Mouse (Mus musculus) ZHBTc4 (cell line): Measurements from ENCODE around the gene Hist1h2be.
"Not testable (repeated sequence)": the region's sequence is repeated elsewhere in the genome, so short reads cannot be mapped to it uniquely, and the experiment has no call there.

ENCODE experiments used
- DNase-seq: peaks from one replicate; pipeline ENCODE4 v3.0.0-alpha.2; 2011; ENCODE audit warnings: low read depth, low spot score

Gene Hist1h2be

GRCm38 (mm10) chr13:23573034-23573897 is 47.7 kb downstream of the Hist1h2be start:
- peak; percentile 43 for DNase-seq

- peak; percentile 56 for DNase-seq
These were observed 48.5 kb downstream of the Hist1h2be start for GRCm38 (mm10) chr13:23572218-23573033.

- DNase-seq, result not testable (repeated sequence)
These were observed 49.3 kb downstream of the Hist1h2be start for GRCm38 (mm10) chr13:23571504-23572217.

GRCm38 (mm10) chr13:23571022-23571503 is 49.9 kb downstream of the Hist1h2be start, which contains the start of the genes Hist1h2ae and Hist1h2bg:
Gene Hist1h2ae (minus strand): TSS chr13:23571220.
Gene Hist1h2bg (plus strand): TSS chr13:23571396.
- DNase-seq, result peak; percentile 94

- peak; percentile 40 for DNase-seq
These were observed 50.5 kb downstream of the Hist1h2be start for GRCm38 (mm10) chr13:23570261-23571021.

- DNase-seq, result no peak
These were observed 56.4 kb downstream of the Hist1h2be start for GRCm38 (mm10) chr13:23564482-23564881.

GRCm38 (mm10) chr13:23562699-23563462 is 58.0 kb downstream of the Hist1h2be start:
- peak; percentile 84 for DNase-seq

- peak; percentile 97 for DNase-seq
These were observed 58.9 kb downstream of the Hist1h2be start, which contains the start of gene Hist1h3e for GRCm38 (mm10) chr13:23561883-23562659. Gene Hist1h3e (minus strand): TSS chr13:23562369.

GRCm38 (mm10) chr13:23561531-23561882 is 59.4 kb downstream of the Hist1h2be start:
- not testable (repeated sequence) for DNase-seq

- DNase-seq, result not testable (repeated sequence)
These were observed 60.2 kb downstream of the Hist1h2be start for GRCm38 (mm10) chr13:23560699-23561098.

- no peak for DNase-seq
These were observed 64.0 kb downstream of the Hist1h2be start for GRCm38 (mm10) chr13:23556906-23557305.

GRCm38 (mm10) chr13:23555839-23556416 is 65.0 kb downstream of the Hist1h2be start:
- peak; percentile 96 for DNase-seq

- peak; percentile 88 for DNase-seq
These were observed 65.7 kb downstream of the Hist1h2be start for GRCm38 (mm10) chr13:23554925-23555838.

- no peak for DNase-seq
These were observed 66.5 kb downstream of the Hist1h2be start for GRCm38 (mm10) chr13:23554393-23554792.

GRCm38 (mm10) chr13:23552962-23553361 is 68.0 kb downstream of the Hist1h2be start, which contains the start of gene Hist1h1d:
Gene Hist1h1d (plus strand): TSS chr13:23553262.
- DNase-seq, result no peak

- DNase-seq, result no peak
These were observed 68.7 kb downstream of the Hist1h2be start for GRCm38 (mm10) chr13:23551931-23552914.
